Mouse (Mus musculus) stomach, postnatal 0 days (tissue): ENCODE measurements at regions not wholly inside any gene's neighbourhood (a gene's known extent, or its start where the extent isn't known, plus 50 kb on each side); places are given as distances from the start of the nearest gene placed in this dataset.

Experiments used
- ATAC-seq: fragments of 200-750 bp; cut with Nextera tagmentation; 2 replicates; pipeline ENCODE4 v1.8.0; 2017; ENCODE audit not compliant: low FRiP score, low TSS enrichment
- DNase-seq: peaks from one replicate; pipeline ENCODE4 v3.0.0-alpha.2; 2016; ENCODE audit warnings: low spot score
- H3K27ac ChIP-seq: fragments of 300-500 bp; sonication (generic); replicated peaks from 2 replicates; pipeline ENCODE4 v1.5.1; 2014; ENCODE audit warnings: mild to moderate bottlenecking, control low read depth
- H3K27me3 ChIP-seq: fragments of 300-500 bp; sonication (generic); 2 replicates; pipeline ENCODE4 v1.6.1; 2014; ENCODE audit warnings: low read length; ENCODE audit not compliant: control insufficient read depth, insufficient read depth
- H3K36me3 ChIP-seq: fragments of 300-500 bp; sonication (generic); 2 replicates; pipeline ENCODE4 v1.6.1; 2014; ENCODE audit warnings: low read length, mixed read lengths; ENCODE audit not compliant: control insufficient read depth, insufficient read depth
- H3K4me1 ChIP-seq: fragments of 300-500 bp; sonication (generic); replicated peaks from 2 replicates; pipeline ENCODE4 v1.6.1; 2014; ENCODE audit warnings: antibody characterized with exemption; ENCODE audit not compliant: control insufficient read depth, insufficient read depth
- H3K4me2 ChIP-seq: fragments of 300-500 bp; sonication (generic); replicated peaks from 2 replicates; pipeline ENCODE4 v1.6.1; 2014; ENCODE audit warnings: low read depth, mild to moderate bottlenecking, control low read depth, moderate library complexity
- H3K4me3 ChIP-seq: fragments of 300-500 bp; sonication (generic); 2 replicates; pipeline ENCODE4 v1.5.1; 2014; ENCODE audit warnings: low read depth, low read length, control low read depth
- H3K9ac ChIP-seq: fragments of 300-500 bp; sonication (generic); 2 replicates; pipeline ENCODE4 v1.6.1; 2014; ENCODE audit warnings: mild to moderate bottlenecking, low read length, control low read depth, mixed read lengths
- H3K9me3 ChIP-seq: fragments of 300-500 bp; sonication (generic); 2 replicates; pipeline ENCODE4 v1.6.1; 2016; ENCODE audit warnings: low read length; ENCODE audit not compliant: control insufficient read depth
- CTCF ChIP-seq: IDR thresholded peaks from 2 replicates; pipeline ENCODE4 v1.5.1; 2016; ENCODE audit warnings: antibody characterized with exemption, low read depth, mild to moderate bottlenecking, moderate library complexity
- EP300 ChIP-seq: optimal IDR thresholded peaks from 2 replicates; pipeline ENCODE3; 2016; ENCODE audit warnings: antibody characterized with exemption
- WGBS: fragments of 180-500 bp; shearing (Covaris S2); extraction: QIAGEN DNeasy Blood & Tissue Kit; methylation state at CpG from one replicate; pipeline ENCODE4 v1.1.7; 2014; 5-methylcytosine and 5-hydroxymethylcytosine counted together

DNA sequence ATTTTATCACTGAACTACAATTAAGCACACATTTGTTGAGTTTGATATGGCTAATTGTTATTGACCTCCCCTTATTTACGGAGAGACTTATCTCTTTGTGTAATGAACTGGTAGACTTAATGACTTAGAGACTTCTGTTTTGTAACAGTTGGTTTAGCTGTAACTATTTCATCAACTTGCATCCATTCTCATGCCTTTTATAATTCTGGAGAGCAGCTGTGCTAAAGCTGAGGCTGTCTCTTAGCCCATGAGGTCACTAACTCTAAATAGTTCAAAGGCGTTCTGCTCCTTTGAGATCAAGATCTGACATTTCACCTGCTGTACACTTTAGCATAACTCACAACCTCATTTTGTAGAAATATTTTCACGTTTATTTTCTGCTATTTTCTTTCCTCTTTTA, 541.5 kb upstream of the Mef2c start:
- H3K27me3 ChIP-seq, result no peaks in the 10 kb centered on the region
- ATAC-seq, result no peak
- no peak for DNase-seq
- TF ChIP-seq EP300 (no peak), CTCF (no peak)
- no peaks in the 10 kb centered on the region for H3K4me1 ChIP-seq
- no peak overlapping the region for H3K4me2 ChIP-seq
- H3K36me3 ChIP-seq, result no peaks in the 10 kb centered on the region
- no peak overlapping the region for H3K27ac ChIP-seq
- H3K9ac ChIP-seq, result no peak overlapping the region
- 67% methylated on average over 3 of the region's 3 CpGs for WGBS
- H3K4me3 ChIP-seq, result no peak overlapping the region
- no peaks in the 10 kb centered on the region for H3K9me3 ChIP-seq

DNA sequence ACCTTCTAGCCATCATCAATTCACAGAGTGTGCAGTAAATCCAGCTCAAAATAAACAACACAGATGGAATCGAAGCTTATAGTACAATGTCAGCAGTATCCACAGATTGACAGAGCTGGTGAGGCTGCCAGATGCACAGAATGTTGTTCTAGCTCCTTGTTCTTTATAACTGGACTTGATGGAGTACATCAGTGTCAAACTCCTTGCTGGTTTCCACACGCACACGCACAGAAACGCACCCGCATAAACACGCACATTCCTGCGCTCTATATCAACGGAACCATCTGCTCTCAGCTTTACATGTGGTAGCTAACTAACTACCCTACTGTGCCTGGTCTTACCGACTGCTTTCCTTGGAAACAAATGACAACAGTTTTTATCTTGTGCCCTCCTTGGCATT, 532.1 kb upstream of the Mef2c start:
- Histone ChIP-seq H3K4me3 (no peak overlapping the region), H3K4me1 (no peaks in the 10 kb centered on the region), H3K36me3 (no peaks in the 10 kb centered on the region), H3K9me3 (no peaks in the 10 kb centered on the region), H3K27me3 (no peaks in the 10 kb centered on the region), H3K9ac (no peak overlapping the region), H3K4me2 (no peak overlapping the region), H3K27ac (no peak overlapping the region)
- no peak for ATAC-seq
- TF ChIP-seq EP300 (no peak), CTCF (no peak)
- 64% methylated on average over 9 of the region's 9 CpGs for WGBS
- no peak for DNase-seq

DNA sequence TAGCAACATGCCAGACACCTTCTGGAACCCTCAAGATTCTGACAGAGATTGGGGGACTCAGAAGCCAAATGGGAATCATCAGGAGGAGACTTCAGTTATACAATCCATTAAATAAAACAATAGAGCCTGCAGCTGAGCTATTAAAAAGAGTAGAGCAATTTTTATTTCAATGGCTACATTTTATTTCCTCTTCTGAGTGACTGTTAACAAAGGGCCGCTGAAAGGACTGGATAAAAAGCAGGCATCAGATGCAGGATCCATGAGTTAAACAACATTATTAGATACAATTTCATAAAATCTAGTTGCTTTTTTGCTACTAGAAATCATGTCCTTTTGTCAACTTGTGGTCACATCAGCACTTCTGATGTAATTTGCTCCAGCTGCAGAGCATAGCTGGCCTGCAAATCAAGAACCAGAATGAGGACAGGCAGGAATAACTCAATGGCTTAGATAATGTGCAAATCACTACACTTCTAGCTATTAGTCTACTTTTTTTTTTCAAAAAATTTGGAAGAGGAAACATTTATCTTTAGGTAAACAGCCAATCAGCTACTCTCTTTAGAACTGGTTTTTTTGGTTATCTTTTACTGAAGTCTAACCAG, 529.5 kb upstream of the Mef2c start:
- no peak for DNase-seq
- H3K27ac ChIP-seq, result no peak overlapping the region
- no peak for ATAC-seq
- H3K9ac ChIP-seq, result no peak overlapping the region
- no peak overlapping the region for H3K4me2 ChIP-seq
- no peaks in the 10 kb centered on the region for H3K9me3 ChIP-seq
- no peaks in the 10 kb centered on the region for H3K27me3 ChIP-seq
- WGBS, result 77% methylated on average over 1 of the region's 1 CpGs
- TF ChIP-seq CTCF (no peak), EP300 (no peak)
- no peaks in the 10 kb centered on the region for H3K36me3 ChIP-seq
- H3K4me3 ChIP-seq, result no peak overlapping the region
- no peaks in the 10 kb centered on the region for H3K4me1 ChIP-seq

DNA sequence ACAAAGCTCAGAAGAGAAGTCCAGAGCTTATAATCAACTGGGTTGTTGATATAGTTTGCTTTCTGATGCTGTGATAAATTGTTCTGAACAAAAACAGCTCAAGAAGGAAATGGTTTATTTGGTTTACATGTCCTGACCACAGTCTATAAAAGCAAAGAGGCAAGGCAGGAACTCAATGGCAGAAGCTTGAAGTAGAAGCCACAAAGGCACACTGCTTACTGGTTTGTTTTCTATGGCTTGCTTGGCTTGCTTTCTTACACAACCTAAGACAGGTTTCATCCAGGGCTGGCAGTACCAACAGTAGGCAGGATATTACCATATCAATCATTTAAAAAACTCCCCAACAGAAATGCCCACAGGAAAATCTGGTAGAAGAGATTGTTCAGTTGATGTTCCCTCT, 502.7 kb upstream of the Mef2c start:
- no peak for TF ChIP-seq EP300
- TF ChIP-seq CTCF, result no peak
- H3K9me3 ChIP-seq, result no peaks in the 10 kb centered on the region
- no peaks in the 10 kb centered on the region for H3K4me1 ChIP-seq
- no peak overlapping the region for H3K4me2 ChIP-seq
- DNase-seq, result no peak
- no peak overlapping the region for H3K4me3 ChIP-seq
- no peak for ATAC-seq
- no peaks in the 10 kb centered on the region for H3K27me3 ChIP-seq
- H3K36me3 ChIP-seq, result no peaks in the 10 kb centered on the region
- H3K27ac ChIP-seq, result no peak overlapping the region
- H3K9ac ChIP-seq, result no peak overlapping the region

GRCm38 (mm10) chr13:83016686-83017085, 487.1 kb upstream of the Mef2c start:
- no peak overlapping the region for H3K27ac ChIP-seq
- TF ChIP-seq EP300, result no peak
- TF ChIP-seq CTCF, result no peak

GRCm38 (mm10) chr13:83020829-83021228, 483.0 kb upstream of the Mef2c start:
- ATAC-seq (no peak), DNase-seq (no peak)
- TF ChIP-seq EP300, result no peak
- no peak for TF ChIP-seq CTCF
- no peak overlapping the region for H3K4me3 ChIP-seq
- 38% methylated on average over 3 of the region's 3 CpGs for WGBS
- no peak overlapping the region for H3K4me2 ChIP-seq
- H3K9ac ChIP-seq, result no peak overlapping the region
- H3K36me3 ChIP-seq, result no peaks in the 10 kb centered on the region
- H3K27me3 ChIP-seq, result no peaks in the 10 kb centered on the region
- no peak overlapping the region for H3K27ac ChIP-seq
- H3K4me1 ChIP-seq, result no peaks in the 10 kb centered on the region
- no peaks in the 10 kb centered on the region for H3K9me3 ChIP-seq

More at GRCm38 (mm10) chr13:83016686-83017085, 487.1 kb upstream of the Mef2c start:
- Histone ChIP-seq H3K4me3 (no peak overlapping the region), H3K9me3 (no peaks in the 10 kb centered on the region), H3K9ac (no peak overlapping the region), H3K4me2 (no peak overlapping the region), H3K27me3 (no peaks in the 10 kb centered on the region), H3K36me3 (no peaks in the 10 kb centered on the region), H3K4me1 (no peaks in the 10 kb centered on the region)
- no peak for ATAC-seq
- no peak for DNase-seq
